Comparison of ENCODE assay signal across 8 mouse cellular contexts in the genomic region with DNA sequence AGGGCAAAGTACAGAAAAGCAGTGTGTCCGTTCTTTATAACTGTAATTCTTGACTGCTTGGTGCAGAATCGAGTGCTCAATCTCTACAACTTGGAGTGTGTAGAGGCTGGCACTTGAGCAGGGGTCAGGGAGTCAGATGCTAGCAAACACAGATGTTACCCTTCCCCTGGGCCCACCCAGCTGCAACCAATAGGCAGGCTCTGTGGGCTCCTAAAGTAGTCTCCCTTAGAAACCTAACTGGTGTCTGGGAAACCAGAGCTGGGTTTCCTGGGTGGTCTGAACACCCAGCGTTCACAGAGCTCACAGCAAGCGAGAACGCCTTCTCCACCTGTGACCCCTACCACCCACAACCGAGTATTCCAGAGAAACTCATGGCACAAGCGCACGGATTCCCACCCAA. TPM values are rescaled to one million over a fixed set of nuclear protein-coding genes. Genes with fewer than 3 reads are reported as not detected.
DNase-seq lines count a peak whose midpoint lies in the region; ATAC-seq and TF ChIP-seq lines count a peak whose summit lies in the region.

No protein-coding gene starts in this region.

- ATAC-seq in heart, embryonic 12.5 days (ENCODE audit: insufficient number of reproducible peaks, low FRiP score) = no peak
- ATAC-seq in forebrain, postnatal 0 days = no peak
- no peak for ATAC-seq in midbrain, embryonic 12.5 days (ENCODE audit: low FRiP score, low read depth)

- no peak for TF ChIP-seq CTCF in forebrain, postnatal 0 days (IDR thresholded peaks at IDR 0.05; ENCODE audit: low read depth)

- no peak overlapping the region for H3K9ac ChIP-seq in heart, embryonic 12.5 days
- no peak overlapping the region for H3K9ac ChIP-seq in forebrain, postnatal 0 days
- H3K9ac ChIP-seq in midbrain, embryonic 12.5 days (replicated peaks) = no peak overlapping the region

- peak overlapping the region; percentile 74 for H3K4me3 ChIP-seq in heart, embryonic 12.5 days
- peak overlapping the region; percentile 66 for H3K4me3 ChIP-seq in brown adipose tissue, adult 24 weeks (ENCODE audit: insufficient read depth, low read depth, low read length)
- H3K4me3 ChIP-seq in forebrain, postnatal 0 days (ENCODE audit: low read depth, low read length) = peak overlapping the region; percentile 74
- peak overlapping the region; percentile 69 for H3K4me3 ChIP-seq in midbrain, embryonic 12.5 days

- peak overlapping the region; percentile 36; the same call in 1 of the 2 replicates for H3K27ac ChIP-seq in heart, embryonic 12.5 days (ENCODE audit: poor library complexity, severe bottlenecking)
- H3K27ac ChIP-seq in brown adipose tissue, adult 24 weeks (replicated peaks; ENCODE audit: low read depth, low read length) = peak overlapping the region; percentile 68
- no peak overlapping the region for H3K27ac ChIP-seq in forebrain, postnatal 0 days (ENCODE audit: low read depth, low read length)
- no peak overlapping the region for H3K27ac ChIP-seq in midbrain, embryonic 12.5 days (replicated peaks)

- H3K4me2 ChIP-seq in heart, embryonic 12.5 days = peak overlapping the region; percentile 84
- H3K4me2 ChIP-seq in forebrain, postnatal 0 days (ENCODE audit: low read depth) = peak overlapping the region; percentile 94
- H3K4me2 ChIP-seq in midbrain, embryonic 12.5 days (replicated peaks) = peak overlapping the region; percentile 93

- no peaks in the 10 kb centered on the region for H3K36me3 ChIP-seq in heart, embryonic 12.5 days
- no peaks in the 10 kb centered on the region for H3K36me3 ChIP-seq in forebrain, postnatal 0 days (ENCODE audit: insufficient read depth)
- H3K36me3 ChIP-seq in midbrain, embryonic 12.5 days = no peaks in the 10 kb centered on the region

- 42% methylated on average over 8 of the region's 8 CpGs for WGBS in heart, embryonic 12.5 days
- WGBS in forebrain, postnatal 0 days = 33% methylated on average over 8 of the region's 8 CpGs
- WGBS in midbrain, embryonic 12.5 days = 23% methylated on average over 8 of the region's 8 CpGs

- H3K27me3 ChIP-seq in heart, embryonic 12.5 days (replicated peaks) = 0 out of 2 replicates have a peak, but pooled peaks cover 4% of the 10 kb centered on the region
- no peaks in the 10 kb centered on the region; the same call in 1 of the 2 replicates for H3K27me3 ChIP-seq in forebrain, postnatal 0 days (ENCODE audit: insufficient read depth, low read length)
- H3K27me3 ChIP-seq in midbrain, embryonic 12.5 days = peaks cover 21% of the 10 kb centered on the region

- H3K9me3 ChIP-seq in heart, embryonic 12.5 days (replicated peaks) = no peaks in the 10 kb centered on the region
- no peaks in the 10 kb centered on the region for H3K9me3 ChIP-seq in forebrain, postnatal 0 days (ENCODE audit: low read length)
- no peaks in the 10 kb centered on the region for H3K9me3 ChIP-seq in midbrain, embryonic 12.5 days

- peaks cover 21% of the 10 kb centered on the region for H3K4me1 ChIP-seq in heart, embryonic 12.5 days (replicated peaks)
- peaks cover 12% of the 10 kb centered on the region for H3K4me1 ChIP-seq in brown adipose tissue, adult 24 weeks (ENCODE audit: control insufficient read depth, insufficient read depth, insufficient read length, low read length)
- no peaks in the 10 kb centered on the region for H3K4me1 ChIP-seq in forebrain, postnatal 0 days (ENCODE audit: insufficient read depth)
- H3K4me1 ChIP-seq in midbrain, embryonic 12.5 days = peaks cover 10% of the 10 kb centered on the region

- DNase-seq in heart, adult 8-10 months (ENCODE audit: low spot score) = no peak
- no peak for DNase-seq in forebrain, postnatal 0 days
- no peak for DNase-seq in thymus, postnatal 4 days
- no peak for DNase-seq in thymus, postnatal 36 days
- no peak for DNase-seq in adipocyte (ENCODE audit: low spot score)

RNA-seq across cellular contexts. Expression of a gene that starts 1.1 kb away (rescaled TPM):
- polyA plus RNA-seq in heart, embryonic 12.5 days (2016; fragmentation: Nextera tagmentation; extraction: Ambion mirVana) = 12.6 and 13.4 TPM in 2 replicates
- total RNA-seq in heart, adult 8-10 months (2022) = 1 to 10 TPM; 4.6 to 6.7 (median 5.6) TPM
- 14.1 and 14.8 TPM in 2 replicates for polyA plus RNA-seq in brown adipose tissue, adult 24 weeks (2012; ENCODE audit: insufficient read depth, insufficient read length, missing spikeins)
- 27.0 and 38.7 TPM in 2 replicates for total RNA-seq in forebrain, postnatal 0 days (2014; rRNA removed)
- 23.1 and 33.9 TPM in 2 replicates for polyA plus RNA-seq in forebrain, postnatal 0 days (2015; fragmentation: Nextera tagmentation; extraction: Ambion mirVana)
- polyA plus RNA-seq in midbrain, embryonic 12.5 days (2016; fragmentation: Nextera tagmentation; extraction: Ambion mirVana) = 7.2 and 9.8 TPM in 2 replicates

RNA-seq across cellular contexts. Expression of a gene that starts 57.7 kb away (rescaled TPM):
- polyA plus RNA-seq in heart, embryonic 12.5 days (2016; fragmentation: Nextera tagmentation; extraction: Ambion mirVana) = 19.2 and 19.7 TPM in 2 replicates
- total RNA-seq in heart, adult 8-10 months (2022) = 1 to 10 TPM; 5.5 to 6.9 (median 5.9) TPM
- polyA plus RNA-seq in brown adipose tissue, adult 24 weeks (2012; ENCODE audit: insufficient read depth, insufficient read length, missing spikeins) = 3.4 and 3.6 TPM in 2 replicates
- 27.5 and 33.5 TPM in 2 replicates for total RNA-seq in forebrain, postnatal 0 days (2014; rRNA removed)
- 16.5 and 22.0 TPM in 2 replicates for polyA plus RNA-seq in forebrain, postnatal 0 days (2015; fragmentation: Nextera tagmentation; extraction: Ambion mirVana)
- 38.8 and 39.9 TPM in 2 replicates for polyA plus RNA-seq in midbrain, embryonic 12.5 days (2016; fragmentation: Nextera tagmentation; extraction: Ambion mirVana)

RNA-seq across cellular contexts. Expression of a gene that starts 57.8 kb away (rescaled TPM):
- polyA plus RNA-seq in heart, embryonic 12.5 days (2016; fragmentation: Nextera tagmentation; extraction: Ambion mirVana) = 16.1 and 18.5 TPM in 2 replicates
- 10 to 100 TPM; 34.2 to 49.4 (median 44.5) TPM for total RNA-seq in heart, adult 8-10 months (2022)
- polyA plus RNA-seq in brown adipose tissue, adult 24 weeks (2012; ENCODE audit: insufficient read depth, insufficient read length, missing spikeins) = 4.0 and 7.9 TPM in 2 replicates
- total RNA-seq in forebrain, postnatal 0 days (2014; rRNA removed) = 95.5 and 110 TPM in 2 replicates
- 81.6 and 85.9 TPM in 2 replicates for polyA plus RNA-seq in forebrain, postnatal 0 days (2015; fragmentation: Nextera tagmentation; extraction: Ambion mirVana)
- polyA plus RNA-seq in midbrain, embryonic 12.5 days (2016; fragmentation: Nextera tagmentation; extraction: Ambion mirVana) = 36.6 and 38.9 TPM in 2 replicates

Comparison
In these comparisons a context has a peak if more than half of its experiments do, and no peak if none do; other contexts are left out.
1. H3K27ac ChIP-seq: peak in heart, embryonic 12.5 days (single experiment) and brown adipose tissue, adult 24 weeks (single experiment); none in forebrain, postnatal 0 days (single experiment) and midbrain, embryonic 12.5 days (single experiment).
2. Peak in every context shown above with its lines, with median percentiles within 50 percentile points of each other: H3K4me2 ChIP-seq and H3K4me3 ChIP-seq.